Mouse (Mus musculus): ENCODE results near the gene Steap2.
A peak's percentile ranks its signal among the peaks of the same experiment; 100 is the strongest.

Steap2 gene

DNA sequence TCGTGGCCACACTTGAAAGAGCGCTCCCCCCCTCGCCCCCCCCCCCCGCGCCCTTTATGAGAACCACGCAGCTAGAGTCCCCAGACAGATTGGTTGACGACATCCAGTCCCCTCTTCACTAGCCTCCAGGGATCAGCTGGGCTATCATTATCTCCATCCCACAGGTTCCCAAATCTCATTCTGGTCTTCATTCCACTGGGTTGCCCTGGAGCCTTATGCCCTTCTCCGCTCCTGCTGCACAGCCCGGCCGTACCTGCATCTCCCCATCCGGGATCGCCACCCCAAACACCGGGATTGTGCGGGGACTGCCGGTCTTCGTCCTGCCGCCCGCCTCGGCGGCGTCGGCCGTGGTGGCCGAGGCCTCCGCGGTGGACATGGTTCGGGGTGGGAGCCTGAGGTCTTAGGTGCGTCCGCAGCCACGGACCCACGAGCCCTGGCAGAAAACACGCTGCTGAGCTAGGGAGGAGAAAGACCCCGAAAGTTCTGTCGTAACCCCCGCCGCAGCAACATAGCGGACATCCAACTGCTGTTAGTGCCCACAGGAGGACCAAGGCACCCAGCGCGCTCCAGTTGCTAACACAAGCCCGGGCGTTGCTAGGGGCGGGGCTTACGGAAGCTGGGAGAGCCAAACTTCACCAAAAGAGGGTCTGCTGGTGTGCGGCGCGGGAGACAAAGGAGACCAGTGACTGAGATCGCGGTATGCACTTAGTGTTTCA, 30.6 kb downstream of the Steap2 start, which contains the start of gene Cfap69:
Gene Cfap69, minus strand, starts transcription at position 585 of the 716 bp plus-strand sequence.
- DNase-seq, result peak; percentile 81 to 83

GRCm38 (mm10) chr5:5663057-5663456, 31.3 kb downstream of the Steap2 start:
- DNase-seq, result peak in 1 of 2 experiments; percentile 9

DNA sequence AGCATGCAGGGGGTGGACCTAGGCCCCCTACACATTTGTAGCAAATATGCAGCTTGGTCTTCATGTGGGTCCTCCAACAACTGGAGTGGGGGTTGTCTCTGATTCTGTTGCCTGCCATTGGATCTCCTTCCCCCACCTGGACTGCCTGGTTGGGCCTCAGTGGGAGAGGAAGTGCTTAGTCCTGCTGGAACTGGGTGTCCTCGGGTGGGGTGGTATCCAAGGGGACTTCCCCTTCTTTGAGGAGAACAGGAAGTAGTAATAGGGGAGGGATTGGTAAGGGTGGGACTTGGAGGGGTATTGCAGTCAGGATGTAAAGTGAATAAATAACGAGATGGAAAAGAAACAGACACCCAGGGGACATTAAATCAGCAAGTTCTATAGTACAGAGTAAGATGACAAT, 35.7 kb downstream of the Steap2 start:
- no peak for DNase-seq

- DNase-seq, result no peak
Measured at GRCm38 (mm10) chr5:5657932-5658331, 36.4 kb downstream of the Steap2 start.

DNA sequence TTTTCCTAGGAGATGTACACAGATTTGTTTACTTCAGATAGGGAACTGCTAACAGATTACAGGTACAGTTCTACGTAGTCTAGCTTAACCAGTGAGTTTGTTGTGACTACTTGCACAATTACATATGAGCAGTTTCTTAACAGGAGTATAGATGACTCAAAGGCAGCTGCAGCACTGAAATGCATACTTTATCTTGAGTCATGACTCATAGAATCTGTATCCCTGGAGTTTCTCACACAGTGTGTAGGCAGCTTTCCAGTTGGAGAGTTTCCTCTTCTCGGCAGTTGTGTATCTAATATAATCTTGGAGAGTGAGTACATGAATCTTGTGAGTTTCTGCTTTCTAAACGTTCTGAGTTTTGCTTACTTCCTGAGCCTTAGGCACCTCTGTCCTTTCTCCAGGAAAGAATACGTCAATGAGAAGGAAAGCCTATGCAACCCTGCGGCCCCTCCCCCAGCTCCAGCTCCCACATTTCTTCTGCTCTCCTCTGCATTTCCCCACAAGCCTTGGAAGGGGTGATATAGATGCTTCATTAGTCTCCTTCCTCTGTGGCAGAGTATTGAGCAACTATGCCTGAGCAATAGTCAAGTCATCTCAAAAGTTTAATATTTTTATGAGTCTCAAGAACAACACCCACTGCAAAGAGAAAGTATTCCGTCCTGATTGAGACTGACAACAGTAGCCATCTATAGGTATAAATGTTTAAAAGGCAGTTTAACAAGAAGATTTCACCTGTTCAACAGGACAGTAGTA, 45.4 kb downstream of the Steap2 start:
- no peak for DNase-seq

DNA sequence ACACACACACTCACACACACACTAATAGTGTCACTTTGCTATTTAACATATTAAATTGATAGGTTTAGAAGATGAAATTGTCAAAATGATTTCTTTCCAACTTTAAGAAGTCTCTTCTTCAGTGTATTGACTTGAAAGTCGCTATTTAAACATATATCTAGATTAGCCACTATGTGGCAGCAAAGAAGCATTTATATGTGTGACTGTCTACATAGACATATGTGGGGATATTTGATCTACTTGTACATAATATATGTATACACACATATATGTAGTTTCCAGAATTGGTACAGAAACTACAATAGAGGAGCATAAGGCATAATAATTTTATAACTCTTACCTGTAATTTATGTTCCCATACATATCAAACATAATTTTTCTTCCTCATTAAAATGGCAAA, 48.2 kb downstream of the Steap2 start:
- no peak for DNase-seq

GRCm38 (mm10) chr5:5638496-5638895, 55.9 kb downstream of the Steap2 start:
- no peak for DNase-seq

GRCm38 (mm10) chr5:5625491-5625890, 68.9 kb downstream of the Steap2 start:
- DNase-seq, result no peak

- no peak for DNase-seq
Measured at GRCm38 (mm10) chr5:5618329-5618728, 76.0 kb downstream of the Steap2 start.
